Mouse (Mus musculus) layer of hippocampus, postnatal 14 days (tissue): ENCODE measurements at regions not wholly inside any gene's neighbourhood (a gene's known extent, or its start where the extent isn't known, plus 50 kb on each side); places are given as distances from the start of the nearest gene placed in this dataset.

Source experiments
- DNase-seq, 2 experiments: peaks; one replicate each; pipeline ENCODE4 v3.0.0; 2021 to 2022; ENCODE audit warnings: low spot score in 2 of 2, mixed read lengths in 1 of 2

DNA sequence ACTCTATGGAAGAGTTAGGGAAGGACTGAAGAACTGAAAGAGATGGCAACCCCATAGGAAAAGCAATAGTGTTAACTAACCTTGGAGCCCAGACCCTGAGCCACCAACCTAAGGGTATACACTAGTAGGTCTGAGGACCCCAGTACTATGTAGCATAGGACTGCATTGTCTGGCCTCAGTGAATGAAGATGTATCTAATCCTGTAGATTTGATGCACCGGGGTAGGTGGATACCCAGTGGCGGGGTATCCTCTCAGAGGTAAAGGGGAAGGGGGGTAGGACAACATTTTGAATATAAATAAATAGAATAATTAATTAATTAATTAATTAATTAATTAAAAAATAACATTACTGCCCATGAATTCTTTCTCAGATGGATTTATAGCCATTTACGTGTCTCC, 387.9 kb upstream of the 4921530L21Rik start:
- no peak for DNase-seq

DNA sequence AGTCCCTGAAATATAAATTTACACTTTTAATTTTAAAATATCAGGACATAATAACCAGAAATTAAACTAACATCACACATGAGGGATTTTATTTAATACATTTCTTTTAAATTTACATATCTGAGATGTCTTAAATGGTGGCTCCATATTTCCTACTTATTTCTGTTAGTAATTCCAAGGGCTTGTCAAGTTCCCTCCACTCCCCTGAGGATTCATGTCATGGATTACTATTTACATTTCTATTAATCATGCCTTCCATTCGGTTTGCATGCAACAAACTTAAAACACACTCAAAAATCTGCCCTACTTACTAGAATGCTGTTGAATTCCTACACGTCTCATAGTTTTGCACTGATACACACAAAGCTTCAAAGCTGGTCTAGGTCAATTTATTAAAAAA, 387.1 kb upstream of the 4921530L21Rik start:
- no peak for DNase-seq

DNA sequence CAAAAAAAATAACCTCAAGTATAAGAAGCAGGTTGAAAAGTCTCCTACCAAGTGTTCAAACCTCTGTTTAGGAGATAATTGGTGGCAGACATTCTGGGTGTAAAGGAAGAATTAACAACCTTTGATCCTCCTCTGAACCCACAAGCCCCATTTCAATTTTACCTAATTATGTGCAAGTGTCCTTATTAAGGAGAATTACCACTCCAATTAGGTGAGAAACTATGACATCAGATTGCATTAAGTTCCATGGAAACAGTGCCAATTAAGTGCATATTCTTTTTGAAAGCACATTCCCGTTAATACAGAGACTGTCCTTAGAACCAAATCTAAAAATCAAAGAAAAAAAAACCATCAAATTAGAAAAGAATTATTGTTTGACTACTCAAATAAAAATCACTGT, 366.0 kb upstream of the 4921530L21Rik start:
- DNase-seq = no peak

DNA sequence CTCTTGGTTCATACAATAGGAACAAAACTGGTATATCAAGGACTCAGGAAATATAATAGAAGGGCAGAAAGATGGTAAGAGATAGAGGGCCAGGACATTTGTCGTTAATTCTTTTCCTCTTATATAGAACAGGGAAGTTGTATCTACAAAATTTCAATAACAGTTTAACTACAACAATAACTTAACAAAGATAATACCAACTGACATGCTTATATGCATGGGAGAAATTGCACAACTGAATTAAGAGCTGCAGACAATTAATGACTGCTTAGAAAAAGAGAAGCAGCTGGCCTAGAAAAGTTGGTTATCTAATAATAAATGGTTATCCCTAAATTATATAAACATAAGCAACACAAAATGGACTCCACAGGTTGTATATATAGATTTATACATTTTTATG, 362.2 kb upstream of the 4921530L21Rik start:
- DNase-seq = no peak

DNA sequence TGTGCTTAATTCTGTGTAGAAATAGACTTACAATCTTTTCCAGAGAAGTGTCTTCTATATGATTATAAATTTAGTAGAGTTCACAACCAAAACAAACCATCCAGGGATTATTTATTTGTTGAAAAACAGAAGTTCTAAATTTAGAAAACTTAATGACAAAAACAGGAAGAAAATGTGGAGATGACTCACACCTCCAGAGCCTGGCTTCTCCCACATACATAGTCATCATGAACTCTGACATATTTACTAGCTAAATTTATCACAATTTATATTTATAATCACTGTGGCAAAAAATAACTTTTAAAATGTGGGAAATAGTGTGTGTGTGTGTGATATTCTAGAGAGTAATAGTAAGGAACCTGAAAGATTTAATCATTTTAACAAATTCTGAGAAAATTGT, 337.2 kb upstream of the 4921530L21Rik start:
- DNase-seq = no peak

DNA sequence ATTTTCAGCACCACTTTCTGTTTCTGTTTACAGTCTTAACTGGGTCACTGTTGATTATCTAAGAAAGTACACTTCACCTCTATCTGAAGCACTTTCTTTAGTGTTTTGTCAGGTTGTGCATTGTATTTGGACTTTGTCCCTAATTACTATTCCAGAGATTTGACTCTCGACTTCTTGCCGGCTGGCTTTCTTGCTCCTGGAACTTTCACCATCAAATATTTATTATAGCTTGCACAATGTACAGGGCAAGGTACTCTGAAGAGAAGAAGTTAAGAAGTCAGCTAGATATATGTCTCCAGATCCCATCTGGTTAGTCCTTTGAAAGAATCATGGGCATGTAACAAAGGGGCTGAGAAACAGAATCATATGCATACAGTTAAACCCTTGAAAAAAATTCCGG, 290.0 kb upstream of the 4921530L21Rik start:
- DNase-seq = no peak

DNA sequence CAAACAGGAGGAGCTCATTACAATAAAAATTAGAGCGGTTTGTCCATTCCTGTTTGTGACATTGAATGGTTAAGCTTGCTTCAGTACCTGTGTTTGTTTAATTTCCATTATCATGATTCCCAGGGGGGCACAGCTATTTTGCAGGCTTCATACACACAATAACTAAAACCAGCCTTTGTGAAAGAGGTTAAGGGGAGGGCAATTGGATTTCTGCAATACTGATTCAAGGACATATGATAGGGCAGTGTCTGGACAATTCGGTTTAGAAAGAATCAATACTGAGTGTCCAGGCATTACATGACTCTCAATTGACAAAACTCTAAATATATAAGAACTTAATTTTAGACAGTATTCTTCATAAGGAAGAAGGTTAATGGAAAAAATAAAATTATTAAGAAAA, 284.7 kb upstream of the 4921530L21Rik start:
- DNase-seq = no peak

DNA sequence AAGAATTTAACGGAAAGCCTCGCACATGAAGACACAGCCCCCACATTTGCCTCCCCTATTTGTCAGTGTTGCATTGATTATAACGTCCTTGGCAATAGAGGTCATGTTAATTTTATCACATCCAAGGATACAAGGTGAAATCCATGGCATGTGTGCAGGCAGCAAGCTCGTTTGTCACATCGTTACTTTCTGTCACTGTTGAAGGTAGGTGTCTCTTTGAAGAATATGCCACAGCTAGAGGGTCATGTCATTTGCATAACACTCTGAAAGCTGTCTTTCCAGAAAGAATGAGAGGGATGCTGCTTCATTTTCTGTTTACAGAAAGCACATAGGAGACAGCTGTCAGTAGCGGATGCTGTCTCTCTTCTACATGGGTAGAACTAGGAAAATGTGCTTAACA, 235.1 kb upstream of the 4921530L21Rik start:
- peak; percentile 2 to 9 for DNase-seq

DNA sequence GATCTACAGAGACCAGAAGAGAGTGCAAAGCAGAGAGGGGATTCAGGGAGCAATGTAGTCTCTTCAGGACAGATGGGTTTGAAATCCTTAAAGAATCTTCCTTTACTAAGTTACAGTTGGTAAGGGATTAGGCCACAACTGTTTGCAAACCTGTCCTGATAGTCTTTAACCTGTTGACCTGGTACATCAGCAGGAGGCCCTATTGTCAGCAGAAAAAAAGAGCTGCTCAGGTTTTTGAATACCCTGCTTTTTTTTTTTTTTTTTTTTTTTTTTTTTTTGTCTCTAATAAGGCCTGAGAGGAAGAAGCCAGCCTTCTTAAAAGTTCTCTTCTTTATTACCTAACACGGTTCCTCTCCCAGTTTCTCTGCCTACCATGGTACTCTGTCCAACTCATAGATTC, 221.5 kb upstream of the 4921530L21Rik start:
- DNase-seq = no peak

DNA sequence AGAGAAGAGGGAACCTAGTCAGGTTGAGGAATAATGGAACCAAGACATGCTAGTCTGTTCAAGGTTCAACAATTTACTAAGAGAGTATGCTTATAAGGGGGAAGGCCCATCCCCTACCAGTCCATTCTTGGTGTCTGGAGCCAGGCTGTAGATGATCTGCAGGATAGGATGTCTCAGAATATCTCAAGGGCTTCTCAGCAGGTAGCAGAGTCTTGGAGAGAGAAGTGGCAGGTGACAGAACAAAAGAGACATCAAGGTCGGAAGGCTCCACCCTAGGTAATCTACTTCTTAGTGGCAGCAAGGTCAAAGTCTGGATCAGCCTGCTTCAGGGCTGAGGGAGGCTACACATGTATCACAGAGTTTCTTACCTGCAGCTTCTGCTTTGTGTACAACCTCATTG, 220.2 kb upstream of the 4921530L21Rik start:
- no peak for DNase-seq

DNA sequence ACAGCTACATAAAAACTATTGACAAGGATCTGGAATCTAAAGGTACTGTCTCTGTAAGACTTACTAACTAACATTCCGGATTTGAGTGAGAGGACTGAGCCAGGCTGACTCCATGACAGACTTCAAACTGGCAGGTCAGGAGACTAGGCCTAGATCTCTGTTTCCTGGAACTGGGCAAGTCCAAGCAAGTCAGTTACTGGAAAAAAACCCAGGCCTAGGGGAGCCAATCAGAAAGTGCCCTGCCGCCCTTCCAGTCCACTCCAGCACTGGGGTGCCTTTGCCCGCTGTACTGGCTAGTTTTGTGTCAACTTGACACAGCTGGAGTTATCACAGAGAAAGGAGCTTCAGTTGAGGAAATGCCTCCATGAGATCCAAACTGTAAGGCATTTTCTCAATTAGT, 219.6 kb upstream of the 4921530L21Rik start:
- DNase-seq = no peak

DNA sequence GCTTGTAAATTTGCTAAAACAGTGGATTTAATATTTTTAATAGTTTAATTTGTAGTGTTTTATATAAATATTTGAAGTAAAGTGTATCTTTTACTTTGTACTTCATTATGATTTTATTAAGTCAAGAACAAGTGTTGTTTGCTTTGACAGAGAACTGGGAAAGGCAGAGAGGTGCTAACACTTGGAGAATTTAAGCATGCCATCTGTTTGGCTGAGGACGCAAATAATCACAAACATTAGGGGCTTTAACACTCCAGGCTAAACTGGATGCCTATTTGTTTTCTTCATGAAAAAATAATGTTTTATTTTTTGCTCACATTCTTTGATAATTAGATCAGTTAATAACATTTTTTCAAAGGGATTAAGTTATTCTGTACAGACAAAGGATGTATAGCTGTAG, 193.6 kb upstream of the 4921530L21Rik start:
- no peak for DNase-seq

DNA sequence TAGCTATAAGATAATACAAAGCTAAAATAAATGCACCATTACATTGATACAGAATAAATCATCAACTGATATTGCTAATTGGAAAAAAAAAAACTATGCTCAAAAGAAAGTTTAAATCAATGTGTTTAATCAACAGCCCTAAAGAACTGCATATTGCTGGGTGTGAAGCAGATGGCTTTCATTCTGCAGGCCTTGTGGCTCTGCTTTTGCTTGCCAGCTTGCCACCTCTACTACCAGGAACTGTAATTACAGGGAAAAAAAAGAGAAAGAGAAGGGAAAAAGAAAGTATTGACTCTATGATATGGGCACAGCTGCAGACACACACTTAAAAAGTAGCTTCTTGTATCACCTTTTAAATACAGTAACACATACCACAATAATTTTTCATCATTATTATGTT, 192.4 kb upstream of the 4921530L21Rik start:
- DNase-seq = peak; percentile 4 to 41

DNA sequence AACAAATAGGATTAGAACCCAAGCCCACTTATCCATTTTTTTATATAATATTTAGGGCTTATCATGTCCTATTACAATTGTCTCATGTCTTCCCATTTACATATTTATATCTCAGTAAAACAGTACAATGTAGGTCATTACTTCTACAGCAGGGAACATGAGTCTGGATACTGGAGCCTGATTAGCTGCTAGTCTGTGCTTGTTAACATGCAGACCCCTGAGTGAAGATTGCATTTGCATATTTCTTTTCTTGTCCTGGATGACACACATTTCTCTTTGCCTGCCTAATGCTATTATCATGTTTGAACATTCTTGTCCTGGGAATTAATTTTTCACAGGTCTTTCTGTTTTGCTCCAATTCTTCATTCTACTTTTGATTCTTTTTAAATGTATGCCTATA, 155.0 kb upstream of the 4921530L21Rik start:
- no peak for DNase-seq

DNA sequence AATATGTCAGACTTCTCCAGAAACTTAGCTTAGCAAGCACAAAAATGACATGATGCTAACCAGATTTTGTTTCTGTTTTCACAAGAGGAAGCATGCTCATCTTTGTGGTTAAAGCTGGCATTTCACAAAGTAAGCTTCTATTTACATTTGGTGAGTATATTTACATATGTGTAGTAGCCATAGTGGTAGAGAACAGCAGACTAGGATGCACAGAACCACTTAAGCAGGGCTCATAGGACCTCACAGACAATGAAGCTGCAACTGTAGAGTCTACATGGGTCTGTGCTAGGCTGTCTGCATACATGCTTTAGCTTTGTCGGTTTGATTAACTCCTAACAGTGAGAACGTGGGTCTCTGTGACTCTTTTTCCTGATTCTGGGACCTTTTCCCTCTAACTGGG, 105.3 kb upstream of the 4921530L21Rik start:
- no peak for DNase-seq

DNA sequence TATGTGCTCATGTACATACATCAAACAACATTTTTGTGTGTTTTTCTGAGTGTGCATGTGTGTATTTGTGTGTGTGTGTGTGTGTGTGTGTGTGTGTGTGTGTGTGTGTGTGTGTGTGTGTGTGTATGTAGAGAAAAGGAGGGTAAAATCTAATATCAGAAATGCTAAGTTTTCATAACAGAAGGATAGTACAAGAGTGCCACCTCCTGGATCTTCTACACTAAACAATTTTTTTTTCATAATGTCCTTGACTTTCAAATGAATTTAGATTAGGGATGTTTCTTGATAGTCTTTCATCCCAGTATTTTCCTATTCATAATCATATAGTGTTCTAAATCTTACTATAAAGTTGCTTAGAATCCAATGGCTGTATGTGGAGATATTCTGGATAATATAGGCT, 103.6 kb upstream of the 4921530L21Rik start:
- peak in 1 of 2 experiments; percentile 34 for DNase-seq
